Mouse (Mus musculus) CH12.LX (cell line): ENCODE measurements around the gene Pik3r2. TPM values are rescaled to one million over a fixed set of nuclear protein-coding genes. Genes with fewer than 3 reads are reported as not detected.
A peak's percentile ranks its signal among the peaks of the same experiment; 100 is the strongest.

ENCODE experiments used
- DNase-seq: peaks from one replicate; pipeline ENCODE4 v3.0.0-alpha.2; 2013; ENCODE audit errors: extremely low read depth
- H3K27ac ChIP-seq: 2 replicates; pipeline ENCODE4 v1.5.1; 2012; ENCODE audit warnings: low read depth, mild to moderate bottlenecking, control low read depth, moderate library complexity; ENCODE audit not compliant: insufficient read depth
- H3K27me3 ChIP-seq: replicated peaks from 2 replicates; pipeline ENCODE3; 2012; ENCODE audit warnings: inconsistent platforms
- H3K36me3 ChIP-seq, 2 experiments: replicated peaks in 1 of 2; 2 replicates each; pipeline versions ENCODE3 to v1.6.1; 2012; ENCODE audit warnings: inconsistent platforms in 1 of 2, low read length in 1 of 2, mild to moderate bottlenecking in 1 of 2, mixed read lengths in 1 of 2, moderate library complexity in 1 of 2; ENCODE audit not compliant: control insufficient read depth in 1 of 2, insufficient read depth in 1 of 2
- H3K4me1 ChIP-seq, 2 experiments: 2 replicates each; pipeline ENCODE4 v1.6.1; 2012; ENCODE audit warnings: inconsistent platforms in 1 of 2, moderate library complexity in 1 of 2; ENCODE audit not compliant: insufficient read depth in 2 of 2, control insufficient read depth in 1 of 2
- H3K4me2 ChIP-seq: 2 replicates; pipeline ENCODE4 v1.6.1; 2012; ENCODE audit warnings: low read depth, mild to moderate bottlenecking, control low read depth; ENCODE audit not compliant: poor library complexity, insufficient read depth, severe bottlenecking
- H3K4me3 ChIP-seq, 3 experiments: fragments of 150-350 bp in 1 of 3; sonication (generic) in 1 of 3; replicated peaks in 1 of 3; 2 replicates each; pipeline versions ENCODE3 to v1.5.1; 2011 to 2012; ENCODE audit warnings: low read depth in 2 of 3, low read length in 2 of 3, mild to moderate bottlenecking in 2 of 3, moderate library complexity in 2 of 3, control low read depth in 1 of 3, improper control_type of control experiment in 1 of 3, inconsistent platforms in 1 of 3, mixed read lengths in 1 of 3; ENCODE audit not compliant: poor library complexity in 1 of 3
- H3K79me2 ChIP-seq: replicated peaks from 2 replicates; pipeline ENCODE4 v1.6.1; 2012; ENCODE audit warnings: mild to moderate bottlenecking, moderate library complexity; ENCODE audit not compliant: control insufficient read depth, poor library complexity, insufficient read depth, severe bottlenecking; ENCODE audit errors: extremely low read depth
- H3K9ac ChIP-seq: 2 replicates; pipeline ENCODE4 v1.6.1; 2012; ENCODE audit warnings: low read depth, mild to moderate bottlenecking, control low read depth, moderate library complexity; ENCODE audit not compliant: insufficient read depth
- H3K9me3 ChIP-seq: replicated peaks from 2 replicates; pipeline ENCODE3; 2012; ENCODE audit warnings: low read length, inconsistent platforms, mixed read lengths
- BHLHE40 ChIP-seq: IDR thresholded peaks from 2 replicates; pipeline ENCODE4 v1.6.1; 2011; ENCODE audit warnings: mild to moderate bottlenecking, low read depth, low read length, improper control_type of control experiment
- CHD2 ChIP-seq: IDR thresholded peaks from 2 replicates; pipeline ENCODE4 v1.6.1; 2011; ENCODE audit warnings: low read length, improper control_type of control experiment
- CTCF ChIP-seq, 2 experiments: IDR thresholded peaks in 1 of 2; conservative IDR thresholded peaks in 1 of 2; 2 replicates each; pipeline ENCODE4 v1.5.1; 2011 to 2012; ENCODE audit warnings: low read depth in 2 of 2, low read length in 2 of 2, improper control_type of control experiment in 1 of 2, inconsistent platforms in 1 of 2, mild to moderate bottlenecking in 1 of 2, moderate library complexity in 1 of 2
- ETS1 ChIP-seq: conservative IDR thresholded peaks from 2 replicates; pipeline ENCODE4 v1.6.1; 2012; ENCODE audit warnings: low read depth, mild to moderate bottlenecking, inconsistent platforms, low read length, improper control_type of control experiment, moderate library complexity
- HCFC1 ChIP-seq: IDR thresholded peaks from 2 replicates; pipeline ENCODE4 v1.6.1; 2012; ENCODE audit warnings: low read depth, mild to moderate bottlenecking, inconsistent platforms, low read length, improper control_type of control experiment
- JUND ChIP-seq: conservative IDR thresholded peaks from 2 replicates; pipeline ENCODE4 v1.6.1; 2011; ENCODE audit warnings: low read depth, low read length, improper control_type of control experiment
- MAX ChIP-seq: IDR thresholded peaks from 2 replicates; pipeline ENCODE4 v1.6.1; 2011; ENCODE audit warnings: low read length, improper control_type of control experiment
- MXI1 ChIP-seq: IDR thresholded peaks from 2 replicates; pipeline ENCODE4 v1.6.1; 2011; ENCODE audit warnings: mild to moderate bottlenecking, low read depth, low read length, improper control_type of control experiment
- MYC ChIP-seq: IDR thresholded peaks from 2 replicates; pipeline ENCODE4 v1.6.1; 2011; ENCODE audit warnings: low read depth, mild to moderate bottlenecking, improper control_type of control experiment, low read length
- NRF1 ChIP-seq: IDR thresholded peaks from 2 replicates; pipeline ENCODE4 v1.6.1; 2014; ENCODE audit warnings: low read depth, mild to moderate bottlenecking, inconsistent platforms, low read length, improper control_type of control experiment, moderate library complexity
- RCOR1 ChIP-seq: conservative IDR thresholded peaks from 2 replicates; pipeline ENCODE4 v1.6.1; 2012; ENCODE audit warnings: low read depth, mild to moderate bottlenecking, inconsistent platforms, low read length, improper control_type of control experiment
- SIN3A ChIP-seq: IDR thresholded peaks from 2 replicates; pipeline ENCODE4 v1.6.1; 2012; ENCODE audit warnings: low read length, improper control_type of control experiment, inconsistent platforms
- SMC3 ChIP-seq: IDR thresholded peaks from 2 replicates; pipeline ENCODE4 v1.6.1; 2011; ENCODE audit warnings: low read depth, low read length, improper control_type of control experiment
- TCF12 ChIP-seq: IDR thresholded peaks from 2 replicates; pipeline ENCODE4 v1.6.1; 2014; ENCODE audit warnings: low read depth, mild to moderate bottlenecking, inconsistent platforms, low read length, improper control_type of control experiment
- USF2 ChIP-seq: conservative IDR thresholded peaks from 2 replicates; pipeline ENCODE4 v1.6.1; 2011; ENCODE audit warnings: low read depth, low read length, improper control_type of control experiment
- ZKSCAN1 ChIP-seq: IDR thresholded peaks from 2 replicates; pipeline ENCODE4 v1.6.1; 2012; ENCODE audit warnings: low read depth, inconsistent platforms, low read length, improper control_type of control experiment, borderline replicate concordance
- ZMIZ1 ChIP-seq: IDR thresholded peaks from 2 replicates; pipeline ENCODE4 v1.6.1; 2012; ENCODE audit warnings: low read depth, mild to moderate bottlenecking, inconsistent platforms, low read length, improper control_type of control experiment
- dilution Hi-C: fragments of 300-500 bp; cut with MboI; formaldehyde crosslinking; loops from 2 replicates; pipeline ENCODE4 v1.14.3; 2020; ENCODE audit warnings: low sequenced_read_pairs; ENCODE audit not compliant: extremely low pct_unique_long_range_greater_than_20kb, extremely low pct_ligation_motif_present
- in situ Hi-C: fragments of 300-500 bp; cut with MboI; formaldehyde crosslinking; loops from 3 replicates; pipeline ENCODE4 v1.14.3; 2019; ENCODE audit warnings: low sequenced_read_pairs, low pct_ligation_motif_present, low pct_unique_long_range_greater_than_20kb, mixed read lengths
- polyA plus RNA-seq: library from polyadenylated mRNA; unstranded; fragments of >175 nt; gene quantifications from 2 replicates; pipeline ENCODE4 v1.2.1, GENCODE M21; 2012; ENCODE audit warnings: low read depth; ENCODE audit not compliant: insufficient read length
- total RNA-seq, 2 experiments: library from RNA; depleted of rRNA; stranded (reverse); fragments of 300-350 nt in 1 of 2; fragments of >200 nt in 1 of 2; gene quantifications; 2 replicates each; pipeline ENCODE4 v1.2.3; 2012 to 2014

The Pik3r2 gene
- total and polyA plus RNA-seq, 3 experiments = 13.8 to 45.9 (median 25.8) TPM

DNA sequence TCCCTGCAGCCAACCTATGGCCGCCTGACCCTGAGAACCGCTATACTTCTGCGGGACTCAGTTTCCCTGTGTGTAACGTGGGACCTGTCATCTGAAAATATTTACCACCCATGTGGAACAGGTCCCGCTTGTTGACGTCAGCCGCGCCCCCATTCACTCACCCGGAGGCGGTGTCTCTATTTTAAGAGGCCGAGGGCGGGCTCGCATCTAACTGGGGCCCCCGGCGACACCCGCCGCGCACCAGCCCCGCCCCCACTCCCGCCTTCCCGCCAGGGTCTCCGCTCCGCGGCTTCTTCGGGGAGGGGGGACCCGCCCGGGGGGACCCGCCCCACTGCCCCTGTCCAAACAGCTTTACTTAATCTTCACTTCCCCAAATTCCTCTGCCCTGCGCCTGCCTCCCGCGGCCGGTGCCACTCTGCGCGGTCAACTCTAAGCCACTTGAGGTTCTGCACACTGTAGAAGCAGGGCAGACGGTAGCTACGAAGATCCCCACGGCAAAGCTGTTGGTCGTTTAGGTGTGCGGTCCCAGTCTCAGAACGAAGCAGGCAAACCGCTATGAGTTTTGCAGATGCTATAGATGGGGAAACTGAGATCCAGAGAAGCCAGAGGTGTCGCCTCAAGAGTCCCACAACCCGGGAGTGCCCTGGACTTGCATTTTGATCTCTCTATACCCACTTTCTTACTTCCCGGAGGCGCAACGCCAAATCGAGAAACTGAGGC, 27.4 kb upstream of the Pik3r2 start:
- Histone ChIP-seq H3K4me2 (peak overlapping the region; percentile 93), H3K4me3 (peak overlapping the region; percentile 58 to 86 (median 68)), H3K79me2 (peaks cover 5% of the 10 kb centered on the region; the same call in 1 of the 2 replicates), H3K9ac (peak overlapping the region; percentile 38; the same call in 1 of the 2 replicates), H3K9me3 (no peaks in the 10 kb centered on the region), H3K27me3 (peaks cover 6% of the 10 kb centered on the region), H3K27ac (peak overlapping the region; percentile 48; the same call in 1 of the 2 replicates), H3K4me1 (peaks cover 20 to 49% of the 10 kb centered on the region in 2 experiments), H3K36me3 (peaks cover 0 to 1% of the 10 kb centered on the region in 2 experiments)
- DNase-seq = peak; percentile 26
- TF ChIP-seq NRF1 = 0 out of 2 replicates have a peak, but pooled peaks have one; percentile 22
- TF ChIP-seq CHD2 = peak; percentile 42; the same call in 1 of the 2 replicates
- TF ChIP-seq BHLHE40 = no peak
- TF ChIP-seq USF2 = no peak
- TF ChIP-seq TCF12 = 0 out of 2 replicates have a peak, but pooled peaks have one; percentile 23
- TF ChIP-seq MXI1 = peak; percentile 25; the same call in 1 of the 2 replicates
- TF ChIP-seq ETS1 = no peak
- no peak for TF ChIP-seq SMC3
- peak; percentile 48; the same call in 1 of the 2 replicates for TF ChIP-seq SIN3A
- in situ Hi-C loops = loop anchor here (5.0 kb wide), 1 partner anchor 37 kb away; no protein-coding TSS in a partner anchor
- dilution Hi-C loops = no loop called here

GRCm38 (mm10) chr8:70802786-70803510, 26.4 kb upstream of the Pik3r2 start:
- H3K4me1 ChIP-seq = peaks cover 20 to 50% of the 10 kb centered on the region in 2 experiments
- H3K9ac ChIP-seq = no peak overlapping the region
- in situ Hi-C loops (loop anchor here (5.0 kb wide), 1 partner anchor 36 kb away; no protein-coding TSS in a partner anchor), dilution Hi-C loops (no loop called here)
- TF ChIP-seq MAX (no peak), SMC3 (no peak), CTCF (conservative IDR thresholded peaks at IDR 0.05 in 1 of 2, IDR thresholded peaks at IDR 0.05 in 1 of 2; ENCODE audit: low read depth in 2 of 2, low read length in 2 of 2) (no peak), JUND (no peak), MYC (no peak), ZKSCAN1 (no peak), RCOR1 (no peak), MXI1 (no peak), ZMIZ1 (no peak), CHD2 (no peak), HCFC1 (no peak), ETS1 (no peak)
- H3K27me3 ChIP-seq = peaks cover 6% of the 10 kb centered on the region
- H3K27ac ChIP-seq = no peak overlapping the region
- H3K79me2 ChIP-seq = no peaks in the 10 kb centered on the region
- peaks cover 0 to 1% of the 10 kb centered on the region in 2 experiments for H3K36me3 ChIP-seq
- no peak for DNase-seq
- H3K4me3 ChIP-seq = no peak overlapping the region
- no peaks in the 10 kb centered on the region for H3K9me3 ChIP-seq
- peak overlapping the region; percentile 93; the same call in 1 of the 2 replicates for H3K4me2 ChIP-seq
